Mouse (Mus musculus) ES-E14 (cell line): ENCODE results near the gene Smarca4.
A peak's percentile ranks its signal among the peaks of the same experiment; 100 is the strongest.

Experiments used
- CHD2 ChIP-seq: IDR thresholded peaks from 2 replicates; pipeline ENCODE4 v1.6.1; 2014; ENCODE audit warnings: mild to moderate bottlenecking, low read depth, low read length, inconsistent platforms
- HCFC1 ChIP-seq: IDR thresholded peaks from 2 replicates; pipeline ENCODE4 v1.6.1; 2012; ENCODE audit warnings: low read length, inconsistent platforms, borderline replicate concordance; ENCODE audit not compliant: insufficient read depth
- MAFK ChIP-seq: IDR thresholded peaks from 2 replicates; pipeline ENCODE4 v1.6.1; 2014; ENCODE audit warnings: mild to moderate bottlenecking, low read depth, low read length, inconsistent platforms; ENCODE audit not compliant: insufficient read depth
- ZNF384 ChIP-seq: IDR thresholded peaks from 2 replicates; pipeline ENCODE4 v1.6.1; 2012; ENCODE audit warnings: low read depth, low read length, inconsistent platforms

- no peak for TF ChIP-seq MAFK
- no peak for TF ChIP-seq HCFC1
- TF ChIP-seq ZNF384, result peak; percentile 66; the same call in 1 of the 2 replicates
- TF ChIP-seq CHD2, result no peak
Observed at GRCm38 (mm10) chr9:21627145-21627795, 11.3 kb downstream of the Smarca4 start.
